Mouse (Mus musculus): Measurements from ENCODE around the gene Gm1123.

The Gm1123 gene

DNA sequence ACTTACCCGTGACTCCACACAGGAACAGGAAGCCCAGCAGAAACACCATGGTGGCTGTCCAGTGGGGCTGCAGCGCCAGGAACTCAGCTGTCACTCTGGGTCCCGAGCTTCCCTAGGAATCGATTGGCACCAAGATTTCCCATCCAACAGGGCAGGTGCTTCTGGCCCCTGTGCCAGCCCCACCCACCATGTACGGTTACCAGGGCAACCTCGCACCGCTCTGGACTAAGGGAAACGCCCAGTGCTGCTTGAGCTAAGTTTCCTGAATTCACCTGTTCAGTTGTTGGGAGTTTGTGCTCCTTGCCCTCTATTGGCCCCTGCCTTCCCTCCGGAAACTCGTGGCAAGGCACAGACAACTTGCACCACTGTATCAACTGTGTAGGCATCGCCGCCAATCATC is at the start of gene Gm1123:
Gene Gm1123 (minus strand): TSS at position 141 of the 400 bp plus-strand sequence.
- in situ Hi-C loops (cut with MboI, MseI): no loop called here

DNA sequence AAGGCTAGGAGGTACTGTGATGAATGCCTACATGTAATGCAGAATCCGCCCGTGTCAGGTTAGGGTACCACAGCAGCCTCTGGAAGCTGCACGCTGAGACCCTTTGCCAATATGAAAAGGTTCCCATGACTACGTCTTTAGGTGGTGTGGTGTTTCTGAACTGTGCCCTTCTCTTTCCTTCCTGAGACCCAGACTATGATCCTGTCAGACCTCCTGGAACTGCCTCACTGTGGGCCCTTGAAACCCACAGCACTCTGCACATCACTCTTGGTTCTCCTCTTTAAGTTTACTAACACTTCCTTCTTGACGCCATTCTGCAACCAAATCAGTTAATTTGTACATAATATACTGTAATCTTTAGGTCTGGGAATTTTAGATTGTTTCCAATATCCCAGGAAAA is 46.2 kb upstream of the Gm1123 start:
- in situ Hi-C loops (cut with MboI, MseI): no loop called here

DNA sequence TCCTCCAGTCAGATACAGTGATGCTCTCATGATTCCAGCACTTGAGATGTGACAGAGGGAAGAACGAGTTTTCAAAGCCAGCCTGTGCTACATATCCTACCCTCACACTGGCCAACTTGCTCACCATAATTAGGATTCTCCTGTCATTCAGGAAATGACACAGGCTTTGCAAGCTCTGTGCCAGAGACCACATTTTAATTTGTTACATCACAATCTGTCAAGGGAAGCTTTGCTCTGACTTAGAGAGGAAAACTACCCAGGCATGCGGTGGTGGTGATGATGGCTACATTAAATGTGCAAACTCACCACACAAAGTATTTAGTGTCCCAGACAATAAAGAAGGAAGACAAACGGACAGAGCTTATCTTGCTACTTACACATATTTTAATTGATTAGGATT is 45.8 kb upstream of the Gm1123 start:
- in situ Hi-C loops (cut with MboI, MseI): no loop called here

DNA sequence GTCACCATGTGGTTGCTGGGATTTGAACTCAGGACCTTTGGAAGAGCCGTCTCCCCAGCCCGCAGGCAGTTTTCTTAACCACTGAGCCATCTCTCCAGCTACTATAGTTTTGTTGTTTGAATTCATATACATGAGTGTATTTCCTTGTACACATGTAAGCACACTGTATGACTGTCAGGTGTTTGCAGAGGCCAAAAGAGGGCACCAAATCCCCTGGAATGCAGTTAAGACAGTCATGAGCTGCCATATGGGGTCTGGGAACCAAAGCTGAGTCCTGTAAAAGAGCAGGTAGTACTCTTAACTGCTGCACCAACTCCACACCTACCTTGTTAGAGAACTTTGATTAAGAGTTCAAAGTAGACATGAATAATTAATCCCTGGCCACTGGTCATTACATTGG is 45.1 kb upstream of the Gm1123 start:
- in situ Hi-C loops (cut with MboI, MseI): no loop called here

DNA sequence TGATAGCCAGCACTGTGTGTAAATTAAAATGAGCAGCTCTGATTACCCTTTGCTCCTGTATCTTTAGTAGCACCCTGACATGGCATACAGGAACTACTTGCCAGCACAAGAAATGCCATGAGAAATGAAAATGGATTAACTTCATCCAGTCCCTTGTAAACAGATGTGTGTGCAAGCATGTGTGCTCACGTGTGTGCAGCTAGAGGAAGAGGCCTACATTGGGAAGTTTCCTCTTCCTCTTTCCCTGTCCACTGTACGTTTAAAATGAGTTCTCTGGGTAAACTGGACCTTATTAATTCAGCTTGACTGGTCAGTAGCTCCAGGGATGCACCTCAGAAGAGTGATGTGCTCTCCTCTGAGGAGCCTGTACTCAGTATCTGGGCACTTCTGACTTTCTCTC is 38.9 kb upstream of the Gm1123 start:
- in situ Hi-C loops (cut with MboI, MseI): no loop called here

DNA sequence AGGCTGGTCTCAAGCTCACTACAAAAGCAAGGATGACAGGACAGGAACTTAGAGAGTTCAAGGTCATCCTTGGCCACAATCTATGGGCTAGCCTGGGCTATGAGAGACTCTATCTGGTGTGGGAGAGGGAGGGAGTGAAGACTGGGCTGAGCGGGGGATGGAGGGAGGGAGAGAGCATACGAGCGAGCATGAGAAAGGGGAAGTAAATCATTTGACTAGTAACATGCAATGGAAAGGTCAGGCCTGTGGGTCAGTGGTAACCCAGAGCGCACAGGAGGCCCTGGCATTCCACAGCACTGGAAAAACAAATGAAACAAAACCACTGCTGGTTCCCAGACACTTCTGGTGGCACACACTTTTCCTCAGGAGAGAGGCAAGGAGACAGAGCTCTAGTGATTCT is 37.0 kb upstream of the Gm1123 start:
- in situ Hi-C loops (cut with MboI, MseI): no loop called here

DNA sequence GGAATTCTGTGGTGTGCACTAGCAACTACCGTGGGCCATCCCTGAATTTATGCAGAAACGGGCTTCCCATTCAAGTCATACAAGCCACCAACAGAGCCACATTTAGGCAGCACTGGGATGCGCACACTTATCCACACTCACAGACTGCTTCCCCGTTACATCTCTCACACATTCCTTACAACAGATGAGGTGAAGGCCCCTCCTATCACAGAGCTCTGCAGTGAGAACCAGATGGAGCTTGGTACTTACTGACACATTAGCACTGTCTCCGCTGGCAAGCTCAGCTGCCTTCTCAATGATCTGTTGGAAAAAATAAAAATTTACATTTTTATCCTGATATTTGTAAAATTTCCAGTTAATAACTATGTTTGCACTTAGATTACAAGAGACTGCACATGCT is 29.8 kb upstream of the Gm1123 start:
- in situ Hi-C loops (cut with MboI, MseI): loop anchor here (10.0 kb wide), 1 partner anchor 509 kb away; the partner anchor contains the start of gene Dbr1

DNA sequence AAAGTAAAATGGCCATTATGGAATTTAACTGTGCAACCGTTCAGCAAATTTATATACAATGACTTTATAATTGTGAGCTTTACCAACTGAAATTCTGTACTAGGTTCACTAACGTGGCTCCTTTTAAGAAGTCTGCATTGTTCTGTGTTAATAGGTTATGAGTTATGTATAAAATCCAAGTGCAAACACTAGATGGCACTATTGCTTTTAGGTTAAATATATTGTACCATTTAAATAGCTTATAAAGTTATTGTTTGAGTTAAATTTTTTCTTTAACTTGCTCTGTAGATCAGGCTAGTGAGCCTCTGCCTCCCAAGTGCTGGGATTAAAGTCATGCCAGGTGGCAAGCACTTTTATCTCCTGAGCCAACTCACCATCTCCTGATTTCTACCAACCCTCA is 28.7 kb upstream of the Gm1123 start:
- in situ Hi-C loops (cut with MboI, MseI): loop anchor here (5.0 to 10.0 kb wide), 3 partner anchors 168 to 511 kb away; partner anchors contain the start of gene Dbr1

DNA sequence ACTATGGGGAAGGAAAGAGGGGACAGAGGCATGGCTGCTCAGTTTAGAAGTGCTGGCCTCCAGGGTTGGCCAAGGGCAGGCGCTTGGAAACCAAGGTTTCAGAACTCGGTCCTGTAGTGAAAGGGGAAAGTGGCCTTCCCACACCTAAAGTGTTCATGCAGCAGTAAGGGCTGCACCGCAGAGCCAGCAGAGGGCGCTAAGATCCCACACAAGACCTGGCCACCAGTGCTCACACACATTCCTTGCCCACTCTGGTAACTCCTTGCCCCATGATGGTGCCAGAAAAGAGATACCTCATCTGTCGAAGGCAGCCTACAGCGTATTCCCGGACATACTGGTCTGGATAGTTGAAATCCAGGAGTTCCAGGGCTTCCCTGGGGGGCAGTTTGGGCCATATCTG is 27.0 kb upstream of the Gm1123 start:
- in situ Hi-C loops (cut with MboI, MseI): loop anchor here (5.0 to 10.0 kb wide), 3 partner anchors 170 to 512 kb away; partner anchors contain the start of gene Dbr1

DNA sequence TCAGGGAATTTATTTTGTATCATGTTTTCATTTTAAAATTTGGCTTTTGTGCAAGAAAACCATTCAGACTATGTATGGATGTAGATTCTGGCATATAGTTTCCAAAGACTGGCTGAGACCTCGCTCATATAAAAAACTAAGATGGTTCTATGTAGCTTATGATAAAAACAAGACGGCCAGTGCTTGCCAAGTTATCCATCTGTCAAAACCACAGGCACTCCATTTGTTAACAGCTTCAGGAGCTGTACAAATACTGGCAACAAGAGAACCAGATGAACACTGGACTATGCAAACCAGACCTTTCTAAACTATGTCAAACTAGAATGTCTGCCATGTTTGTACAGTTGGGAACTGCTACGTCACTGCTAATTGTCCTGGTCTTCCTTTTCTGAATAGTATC is 22.2 kb upstream of the Gm1123 start:
- in situ Hi-C loops (cut with MboI, MseI): no loop called here

DNA sequence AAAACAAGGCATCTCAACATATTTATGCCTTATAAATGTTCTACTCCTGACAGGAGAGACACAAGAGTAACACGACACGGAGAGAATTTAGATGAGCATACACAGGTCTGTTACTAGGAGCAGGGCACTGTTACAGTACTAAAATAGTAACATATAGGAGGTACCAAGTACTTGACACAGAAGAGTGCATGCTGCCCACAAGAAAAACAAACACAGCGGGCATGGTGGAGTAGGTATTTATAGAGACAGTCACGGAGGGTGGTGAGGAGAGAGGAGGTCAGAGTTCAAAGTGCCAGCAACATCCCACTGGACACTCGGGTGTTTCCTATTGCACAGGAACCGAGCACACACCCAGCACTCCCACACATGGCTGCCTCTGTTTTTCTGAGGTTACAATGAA is 14.2 kb upstream of the Gm1123 start:
- in situ Hi-C loops (cut with MboI, MseI): no loop called here

DNA sequence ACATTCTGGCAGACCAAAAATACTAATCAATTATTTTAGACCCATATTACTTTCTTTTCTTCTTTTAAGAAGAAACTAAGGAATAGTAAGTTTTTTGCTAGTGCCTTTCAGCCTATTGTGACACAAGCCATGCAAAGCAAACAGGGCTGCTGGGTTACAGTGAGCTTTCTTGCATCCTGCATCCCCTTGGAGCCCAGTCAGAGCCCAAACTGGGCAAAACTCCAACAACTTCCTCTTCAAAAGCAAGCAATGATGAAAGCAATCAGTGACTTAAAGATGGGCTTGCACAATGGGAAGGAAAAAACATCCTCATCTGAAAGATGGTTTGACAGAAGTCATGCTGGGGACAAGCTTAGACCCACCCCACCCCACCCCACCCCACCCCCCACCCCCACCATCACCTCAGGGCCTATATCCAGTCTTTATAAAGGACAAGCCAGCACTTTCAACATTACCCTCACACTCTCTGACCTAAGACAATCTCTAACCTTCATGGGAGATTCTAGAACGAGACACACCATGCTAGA is 13.3 kb upstream of the Gm1123 start:
- in situ Hi-C loops (cut with MboI, MseI): no loop called here

DNA sequence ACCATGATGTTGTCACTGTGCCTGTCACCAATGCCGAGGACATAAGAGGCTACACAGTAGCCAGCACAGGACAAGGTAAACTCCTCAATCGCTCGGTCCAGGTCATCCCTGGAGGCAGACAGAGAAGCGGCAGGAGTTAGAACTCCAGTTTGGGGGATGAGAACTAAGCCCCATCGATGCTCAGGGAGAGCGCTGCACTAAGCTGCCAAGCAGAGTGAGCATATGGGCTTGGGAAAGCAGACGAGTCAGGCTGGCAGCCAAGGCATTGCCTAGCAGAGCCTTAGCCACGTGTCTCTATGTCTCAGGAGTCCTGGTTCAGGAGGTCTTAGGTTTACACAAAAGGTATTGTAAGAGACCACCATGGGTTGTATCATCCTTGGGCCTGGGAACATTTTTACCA is 9.2 kb upstream of the Gm1123 start:
- in situ Hi-C loops (cut with MboI, MseI): no loop called here

DNA sequence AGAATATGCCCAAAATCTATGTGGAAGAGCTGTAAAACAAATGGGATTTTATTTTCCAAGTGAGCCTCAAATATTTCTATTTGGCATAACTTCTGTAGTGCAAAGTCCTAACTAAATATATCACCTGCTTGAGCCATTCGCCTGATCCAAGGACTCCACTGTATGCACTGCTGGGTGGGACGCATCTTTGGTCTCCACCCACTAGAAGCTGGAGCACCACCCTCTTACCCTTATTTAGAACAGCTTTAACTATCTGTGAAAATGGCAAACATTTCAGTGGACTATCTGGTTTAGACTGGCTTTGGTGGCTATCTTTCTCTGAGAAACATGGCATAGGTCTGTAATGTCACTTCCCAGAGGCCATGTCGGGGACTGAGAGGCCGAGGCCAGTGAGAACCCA is 7.1 kb upstream of the Gm1123 start:
- in situ Hi-C loops (cut with MboI, MseI): no loop called here

DNA sequence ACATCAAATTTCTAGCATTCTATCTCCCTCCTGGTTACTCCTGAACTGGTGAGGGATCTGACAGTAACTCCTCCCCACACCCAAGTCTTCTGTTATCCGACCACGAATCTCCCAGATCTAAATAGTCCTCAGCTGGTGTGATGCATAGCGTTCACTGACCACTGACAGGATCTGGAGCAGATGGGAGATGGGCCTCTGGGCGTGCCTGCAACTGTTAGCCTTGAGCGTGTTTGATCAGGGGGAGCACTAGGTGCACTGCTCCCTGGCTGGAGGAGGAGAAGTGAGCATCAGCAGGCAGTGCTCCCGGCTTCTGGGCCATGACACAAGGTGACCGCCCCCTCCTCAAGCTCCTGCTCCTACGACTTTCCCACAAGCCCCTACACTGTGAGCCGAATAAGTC is 6.5 kb upstream of the Gm1123 start:
- in situ Hi-C loops (cut with MboI, MseI): no loop called here

DNA sequence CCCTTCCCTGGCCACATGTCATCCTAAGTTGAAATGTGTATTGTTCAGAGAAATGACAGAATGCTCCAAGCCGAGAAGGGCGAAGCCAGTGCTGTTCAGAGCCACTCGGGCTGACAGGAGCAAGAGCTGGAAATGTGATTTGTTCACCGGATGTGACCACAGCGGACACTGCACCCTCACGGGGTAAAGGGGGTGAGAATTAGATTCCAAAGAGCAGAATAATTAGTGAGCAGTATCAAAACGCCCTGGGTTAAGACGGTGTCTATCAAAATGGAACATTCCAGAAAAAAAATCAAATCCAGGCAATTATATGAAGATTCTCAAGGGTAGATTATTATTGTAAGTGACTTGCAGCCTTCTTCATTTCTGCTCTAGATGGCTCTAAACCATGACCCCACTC is 1.4 kb downstream of the Gm1123 start:
- in situ Hi-C loops (cut with MboI, MseI): no loop called here

DNA sequence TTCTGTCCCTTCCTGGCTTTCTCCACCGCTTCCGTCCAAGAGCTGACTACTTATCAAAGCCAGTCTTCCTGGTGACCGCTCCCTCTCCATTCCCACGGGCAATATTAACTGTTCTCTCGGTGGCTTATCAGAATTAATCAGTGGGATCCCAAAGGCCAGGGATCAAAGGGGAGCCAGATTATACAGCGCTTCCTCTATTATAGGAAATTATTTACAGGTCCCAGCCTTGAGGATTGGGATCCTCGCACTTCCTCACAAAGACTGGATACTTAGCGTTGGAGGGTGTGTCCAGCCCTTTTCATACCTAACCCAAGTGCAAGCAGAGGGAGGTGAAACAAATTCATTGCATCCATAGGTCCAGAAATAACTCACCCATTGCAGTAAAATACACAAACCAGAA is 3.5 kb downstream of the Gm1123 start:
- in situ Hi-C loops (cut with MboI, MseI): no loop called here

DNA sequence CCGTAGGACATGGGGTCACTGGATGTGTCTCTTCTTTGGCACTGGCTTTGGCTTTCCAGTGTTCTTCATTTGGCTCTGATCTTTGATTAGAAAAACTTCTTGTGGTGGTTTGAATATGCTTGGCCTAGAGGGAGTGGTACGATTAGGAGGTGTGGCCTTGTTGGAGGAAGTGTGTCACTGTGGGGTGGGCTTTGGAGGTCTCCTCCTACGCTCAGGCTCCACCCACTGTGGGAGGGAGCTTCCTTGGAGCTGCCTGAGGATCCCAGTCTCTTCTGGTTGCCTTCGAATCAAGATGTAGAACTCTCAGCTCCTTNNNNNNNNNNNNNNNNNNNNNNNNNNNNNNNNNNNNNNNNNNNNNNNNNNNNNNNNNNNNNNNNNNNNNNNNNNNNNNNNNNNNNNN is 13.8 kb downstream of the Gm1123 start:
- in situ Hi-C loops (cut with MboI, MseI): no loop called here

DNA sequence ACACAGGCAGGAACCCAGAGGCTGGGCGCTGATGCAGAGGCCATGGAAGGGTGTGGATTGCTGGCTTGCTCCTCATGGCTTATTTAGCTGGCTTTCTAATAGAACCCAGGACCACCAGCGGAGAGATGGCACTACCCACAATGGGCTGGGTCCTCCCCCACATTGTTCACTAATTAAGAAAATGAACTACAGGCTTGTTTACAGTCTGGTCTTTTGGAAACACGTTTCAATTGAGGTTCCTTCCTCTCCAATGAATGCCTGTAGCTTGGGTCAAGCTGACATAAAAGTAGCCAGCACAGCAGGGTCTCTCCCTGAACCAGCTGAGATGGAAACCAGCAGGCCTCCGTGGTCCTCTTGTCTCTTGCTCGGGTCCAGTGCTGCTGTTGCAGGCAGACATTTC is 14.3 kb downstream of the Gm1123 start:
- in situ Hi-C loops (cut with MboI, MseI): no loop called here

DNA sequence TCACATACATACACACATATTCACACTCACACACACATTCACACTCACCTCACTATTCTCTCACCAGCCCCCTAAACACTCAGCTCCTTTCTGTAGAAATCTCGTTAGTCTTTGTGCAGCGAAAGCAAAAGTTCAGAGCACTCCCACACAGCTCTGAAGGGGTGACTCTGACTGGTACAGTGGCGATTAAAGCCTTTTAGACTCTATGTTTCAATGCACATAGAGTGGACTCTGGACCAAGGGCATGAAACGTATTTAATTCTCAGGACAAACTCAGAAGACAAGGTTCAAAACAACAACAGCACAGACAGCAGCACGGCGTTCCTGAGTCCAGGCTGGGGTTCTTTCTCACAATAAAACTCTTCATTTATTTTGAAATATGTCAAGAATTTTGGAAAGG is 17.8 kb downstream of the Gm1123 start:
- in situ Hi-C loops (cut with MboI, MseI): no loop called here

DNA sequence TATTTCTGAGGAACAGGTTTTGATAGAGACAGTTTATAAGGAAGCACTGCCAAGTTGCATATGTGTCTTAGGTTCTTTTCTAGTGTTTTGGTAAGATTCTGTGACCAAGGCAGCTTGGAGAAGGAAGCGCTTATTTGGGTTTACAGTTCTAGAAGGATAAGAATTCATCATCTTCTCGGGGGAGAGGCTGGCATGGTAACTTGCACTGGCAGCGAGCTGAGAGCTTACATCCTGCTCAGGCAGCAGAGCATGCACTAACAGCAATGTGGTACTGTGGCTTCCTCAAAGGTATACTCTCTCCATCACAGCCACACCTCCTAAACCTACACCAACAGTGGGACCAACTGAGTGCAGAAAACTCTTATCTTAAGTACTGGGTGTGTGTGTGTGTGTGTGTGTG is 18.8 kb downstream of the Gm1123 start:
- in situ Hi-C loops (cut with MboI, MseI): no loop called here

DNA sequence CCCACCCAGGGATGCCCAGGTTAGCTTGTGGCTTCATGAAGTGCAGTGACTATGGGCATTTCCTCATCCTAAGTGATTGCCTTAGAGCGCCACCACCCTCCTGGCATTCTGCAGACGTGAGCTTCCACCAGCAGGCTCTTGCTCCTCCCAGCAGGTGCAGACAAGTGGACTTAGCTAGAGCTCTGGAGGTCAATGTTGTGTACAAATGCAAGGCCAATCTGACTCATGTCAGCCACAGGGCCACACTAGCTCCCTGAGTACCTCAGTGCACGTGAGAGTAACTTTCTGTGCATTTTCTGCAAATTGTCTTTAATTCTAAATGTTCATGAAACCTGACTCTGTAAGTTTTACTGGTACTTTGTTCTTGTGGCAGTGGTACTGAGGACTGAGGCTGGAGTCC is 19.2 kb downstream of the Gm1123 start:
- in situ Hi-C loops (cut with MboI, MseI): no loop called here

DNA sequence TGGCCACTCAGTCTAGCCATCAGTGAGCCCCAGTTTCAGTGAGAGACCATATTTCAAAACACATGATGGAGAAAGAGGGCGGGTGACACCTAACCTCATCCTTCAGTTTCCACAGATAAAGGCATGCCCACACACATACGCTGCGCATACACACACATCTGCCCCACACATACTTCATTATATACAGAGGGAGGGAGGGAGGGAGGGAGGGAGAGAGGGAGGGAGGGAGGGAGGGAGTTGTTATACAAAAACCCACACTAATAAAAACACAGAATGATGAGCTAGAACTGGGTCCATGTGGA is 25.7 kb downstream of the Gm1123 start:
- in situ Hi-C loops (cut with MboI, MseI): no loop called here

DNA sequence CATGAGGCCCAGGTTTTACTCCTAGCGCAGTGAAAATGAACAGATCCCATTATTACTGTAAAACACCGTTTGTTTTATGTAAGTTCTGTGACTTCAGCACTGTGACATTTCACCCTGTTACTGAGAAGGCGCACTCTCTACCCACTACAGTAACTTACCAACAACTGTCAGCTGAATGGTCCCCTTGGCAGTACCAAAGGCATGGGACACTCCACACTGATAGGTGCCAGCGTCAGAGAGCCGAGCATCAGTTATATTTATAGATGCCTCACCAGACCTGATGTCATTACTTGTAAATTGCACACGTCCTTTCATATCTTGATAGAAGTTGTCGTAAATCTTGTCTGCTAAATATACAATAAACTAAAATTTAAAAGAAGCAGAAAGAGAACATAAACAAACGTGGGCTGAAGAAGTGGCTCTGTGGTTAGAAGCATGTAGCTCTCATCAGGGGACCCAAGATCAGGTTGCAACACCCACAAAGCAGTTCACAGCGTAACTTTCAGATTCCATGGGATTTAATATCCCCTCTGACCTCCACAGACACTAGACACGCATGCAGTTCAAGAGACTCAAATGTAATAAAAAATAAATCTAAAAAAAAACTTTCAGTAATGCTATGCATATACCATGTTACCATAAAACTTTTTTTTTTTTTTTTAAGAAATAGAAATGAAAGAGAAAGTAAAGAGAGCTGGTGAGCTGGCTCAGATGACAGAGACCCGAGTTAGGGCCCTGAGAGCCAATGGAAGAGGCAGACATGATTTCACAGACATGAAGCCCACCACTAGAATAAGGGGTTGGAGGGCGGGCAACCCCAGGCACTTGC is 26.2 kb downstream of the Gm1123 start:
- in situ Hi-C loops (cut with MboI, MseI): no loop called here

All from regulatory T cell (primary cell).